Mouse (Mus musculus): Measurements from ENCODE around the gene Slc22a17.

The Slc22a17 gene

DNA sequence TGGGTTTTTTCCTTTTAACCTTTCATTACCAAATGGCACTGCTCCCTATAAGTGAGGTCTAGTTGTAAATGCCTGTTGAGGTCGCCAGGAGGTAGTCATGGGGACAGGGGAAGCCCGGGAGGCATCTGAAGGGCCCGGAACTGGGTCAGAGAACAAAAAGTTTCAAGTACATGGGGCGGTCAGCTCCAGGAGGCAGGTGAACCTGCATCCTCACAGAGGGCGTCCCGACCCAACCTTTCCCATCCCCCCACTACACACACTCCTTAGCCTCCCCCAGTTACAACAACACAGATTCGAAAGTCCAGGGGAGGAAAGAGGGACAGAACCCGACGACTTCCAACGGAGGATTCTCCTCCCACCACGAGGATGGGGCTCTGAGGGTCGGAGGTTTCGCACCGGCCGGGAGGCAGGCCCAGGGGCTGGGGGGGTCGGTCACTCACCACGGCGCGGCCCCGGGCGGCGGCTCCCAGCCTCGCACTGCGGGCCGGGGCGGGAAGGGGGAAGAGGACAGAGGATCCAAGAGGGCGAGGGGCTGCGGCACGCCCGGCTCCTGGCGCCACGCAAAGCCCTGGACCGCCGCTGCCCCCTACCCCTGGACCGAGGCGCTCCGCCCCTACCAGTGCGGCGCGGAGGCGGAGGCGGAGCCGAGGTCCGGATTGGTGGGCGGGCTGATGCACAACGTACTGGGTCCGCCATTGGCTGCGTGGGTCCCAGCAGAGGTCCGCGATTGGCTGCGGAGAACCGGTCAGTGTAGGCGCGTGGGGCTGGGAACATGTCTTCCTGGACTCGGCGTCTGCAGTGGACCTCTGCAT, 49.2 kb downstream of the Slc22a17 start:
- peak; percentile 91 for DNase-seq (ENCODE audit: low read depth, low spot score)

DNA sequence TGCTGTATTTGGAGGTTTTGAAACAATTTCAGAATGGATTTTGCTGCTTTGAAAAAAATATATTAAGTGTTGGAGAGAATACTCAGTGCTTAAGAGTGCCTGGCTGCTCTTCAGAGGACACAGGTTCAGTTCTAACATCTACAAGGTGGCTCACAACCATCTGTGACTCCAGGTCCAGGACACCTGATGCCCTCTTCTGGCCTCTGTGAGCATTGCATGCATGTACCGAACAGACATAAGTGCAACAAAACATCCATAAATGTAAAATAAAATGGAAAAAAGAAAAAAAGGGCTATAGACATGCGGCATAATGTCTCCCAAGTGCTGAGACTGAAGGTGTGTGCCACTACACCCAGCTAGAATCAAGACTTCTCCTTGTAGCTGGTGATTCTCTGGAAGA, 52.4 kb downstream of the Slc22a17 start:
- DNase-seq (ENCODE audit: low read depth, low spot score), result peak; percentile 53

DNA sequence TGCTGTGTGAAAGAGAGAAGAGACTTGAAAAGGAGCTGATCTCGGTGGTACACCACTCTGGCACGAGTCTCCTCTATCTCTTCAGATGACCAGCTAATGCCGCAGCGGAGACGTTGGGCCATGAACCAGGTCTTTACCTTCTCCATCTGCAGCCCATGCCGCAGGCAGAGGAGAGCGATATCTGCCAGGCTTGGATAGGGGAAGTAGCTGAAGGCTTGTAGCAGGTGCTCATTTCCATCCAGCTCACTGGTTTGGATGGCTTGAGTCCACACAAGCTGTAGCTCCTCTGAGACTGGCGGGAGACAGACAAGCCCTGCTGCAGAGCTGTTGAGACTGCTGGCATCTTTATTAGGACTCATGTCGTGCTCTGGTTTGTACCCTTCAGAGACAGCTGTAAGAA, 55.0 kb downstream of the Slc22a17 start:
- no peak for DNase-seq (ENCODE audit: low read depth, low spot score)

DNA sequence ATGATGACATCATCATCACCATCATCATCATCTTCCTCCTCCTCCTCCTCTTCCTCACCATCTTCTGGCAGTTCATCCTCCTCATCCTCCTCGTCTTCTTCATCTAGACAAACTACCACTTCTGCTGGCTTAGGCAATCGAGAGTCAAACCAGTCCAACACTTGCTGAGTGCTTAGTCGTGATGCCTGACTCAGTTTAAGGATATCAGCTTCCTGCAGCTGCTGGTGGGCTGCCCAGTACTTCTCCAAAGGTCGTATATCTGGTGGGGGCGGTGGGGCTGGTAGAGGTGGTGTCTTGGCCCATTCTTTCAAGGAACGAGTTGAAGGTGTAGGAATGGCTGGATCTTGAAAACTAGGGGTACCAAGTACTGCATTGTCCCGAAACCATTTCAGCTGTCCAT, 56.2 kb downstream of the Slc22a17 start:
- no peak for DNase-seq (ENCODE audit: low read depth, low spot score)
